Mouse (Mus musculus): Measurements from ENCODE around the gene Pramef6.
"Not testable (repeated sequence)": the region's sequence is repeated elsewhere in the genome, so short reads cannot be mapped to it uniquely, and the experiment has no call there.

Pramef6 gene

GRCm38 (mm10) chr4:143900280-143900679 is at the start of gene Pramef6:
Pramef6 (minus strand) TSS chr4:143900380.
- not testable (repeated sequence) for DNase-seq

DNA sequence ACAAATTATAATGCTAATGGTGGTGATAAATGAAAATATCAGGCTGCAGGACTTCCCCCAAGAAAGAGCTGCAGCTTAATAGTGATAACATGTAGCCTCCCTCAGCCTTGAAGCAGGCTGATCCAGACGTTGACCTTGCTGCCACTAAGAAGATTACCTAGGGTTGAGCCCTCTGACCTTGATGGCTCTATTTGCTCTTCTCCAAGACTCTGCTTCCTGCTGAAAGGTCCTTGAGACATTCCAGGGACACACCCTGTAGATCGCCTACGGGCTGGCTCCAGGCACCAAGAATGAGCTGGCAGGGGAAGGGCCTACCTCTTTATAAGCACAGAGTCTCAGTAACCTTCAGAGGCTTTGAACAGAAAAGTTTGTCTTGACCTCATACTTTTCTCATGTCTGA is 5.8 kb downstream of the Pramef6 start:
- not testable (repeated sequence) for DNase-seq

DNA sequence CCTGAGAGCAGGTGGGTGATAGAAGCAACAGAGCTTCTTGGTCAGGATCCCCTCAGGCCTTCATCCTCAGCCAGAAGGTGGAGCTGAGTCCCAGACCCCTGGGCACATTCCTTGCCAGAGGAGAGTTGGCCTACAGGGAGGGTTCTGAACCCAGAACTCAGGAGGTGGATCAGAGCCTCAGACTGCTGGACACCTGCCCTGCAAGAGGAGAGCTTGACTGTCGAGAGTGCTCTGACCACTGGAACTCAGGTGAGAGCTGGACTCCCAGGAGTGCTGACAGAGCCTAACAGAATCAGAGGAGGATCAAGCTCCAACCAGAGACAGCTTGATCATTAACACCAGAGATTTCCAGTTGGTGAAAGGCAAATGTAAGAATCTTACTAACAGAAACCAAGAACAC is 17.8 kb downstream of the Pramef6 start:
- not testable (repeated sequence) for DNase-seq

DNA sequence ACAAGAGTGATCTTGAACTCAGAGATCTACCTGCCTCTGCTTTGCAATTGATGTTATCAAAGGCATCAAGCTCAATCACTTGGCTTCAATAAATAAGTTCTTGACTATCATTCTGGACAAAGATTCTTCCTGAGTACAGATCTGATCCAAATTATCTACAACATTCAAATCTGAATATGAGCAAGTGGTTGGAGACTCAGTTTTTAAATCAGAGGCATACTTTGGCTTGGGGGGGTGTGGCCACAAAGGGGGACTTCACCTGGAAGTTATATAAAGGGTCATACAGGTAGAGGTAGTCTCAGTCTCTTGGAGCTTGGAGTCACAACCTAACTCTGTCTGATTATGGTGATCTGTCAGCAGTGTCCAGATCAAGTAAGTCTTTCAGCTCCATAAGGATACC is 54.0 kb downstream of the Pramef6 start, which contains the start of gene Gm13103:
Gm13103 (plus strand) TSS at position 301 of the 400 bp plus-strand sequence.
- DNase-seq = not testable (repeated sequence)

Data from embryo, embryonic 11 days (tissue).